Mouse (Mus musculus) bone marrow, adult 2 months (tissue): ENCODE measurements at regions not wholly inside any gene's neighbourhood (a gene's known extent, or its start where the extent isn't known, plus 50 kb on each side); places are given as distances from the start of the nearest gene placed in this dataset.

Experiments
- H3K27ac ChIP-seq: fragments of 200-500 bp; 2 replicates; pipeline ENCODE4 v1.5.1; 2012; ENCODE audit warnings: low read depth, mild to moderate bottlenecking, control low read depth, inconsistent platforms, low read length; ENCODE audit not compliant: control insufficient read depth, poor library complexity, insufficient read depth
- H3K4me1 ChIP-seq: fragments of 200-500 bp; 2 replicates; pipeline ENCODE4 v1.6.1; 2011; ENCODE audit warnings: low read length; ENCODE audit not compliant: control insufficient read depth, insufficient read depth
- H3K4me3 ChIP-seq: fragments of 200-500 bp; replicated peaks from 2 replicates; pipeline ENCODE3; 2011; ENCODE audit warnings: mild to moderate bottlenecking, low read depth, low read length, control low read depth; ENCODE audit not compliant: control insufficient read depth
- CTCF ChIP-seq: fragments of 200-500 bp; IDR thresholded peaks from 2 replicates; pipeline ENCODE4 v1.5.1; 2011; ENCODE audit warnings: low read length, control low read depth; ENCODE audit not compliant: control insufficient read depth, insufficient read depth
- POLR2A ChIP-seq: fragments of 200-500 bp; IDR thresholded peaks from 2 replicates; pipeline ENCODE4 v1.6.1; 2011; ENCODE audit warnings: low read depth, mild to moderate bottlenecking, control low read depth, low read length, borderline replicate concordance; ENCODE audit not compliant: control insufficient read depth
- WGBS: fragments of 180-500 bp; shearing (Covaris S2); methylation state at CpG from one replicate; pipeline ENCODE4 v1.1.7; 2018; 5-methylcytosine and 5-hydroxymethylcytosine counted together

GRCm38 (mm10) chr12:32615000-32615399 lies 204.3 kb upstream of the Nampt start:
- Histone ChIP-seq H3K4me3 (no peak overlapping the region), H3K4me1 (no peaks in the 10 kb centered on the region), H3K27ac (no peak overlapping the region)
- 68% methylated on average over 3 of the region's 3 CpGs for WGBS
- TF ChIP-seq CTCF (no peak), POLR2A (no peak)

GRCm38 (mm10) chr12:32616086-32616485 lies 203.3 kb upstream of the Nampt start:
- no peaks in the 10 kb centered on the region for H3K4me1 ChIP-seq
- TF ChIP-seq POLR2A = no peak
- no peak for TF ChIP-seq CTCF
- no peak overlapping the region for H3K4me3 ChIP-seq
- no peak overlapping the region for H3K27ac ChIP-seq
- 83% methylated on average over 5 of the region's 5 CpGs for WGBS

- Histone ChIP-seq H3K4me3 (no peak overlapping the region), H3K27ac (no peak overlapping the region), H3K4me1 (no peaks in the 10 kb centered on the region)
- WGBS = 80% methylated on average over 1 of the region's 1 CpGs
- no peak for TF ChIP-seq POLR2A
- TF ChIP-seq CTCF = no peak
Observed at GRCm38 (mm10) chr12:32617031-32617430, 202.3 kb upstream of the Nampt start.

GRCm38 (mm10) chr12:32619830-32620229 lies 199.5 kb upstream of the Nampt start:
- Histone ChIP-seq H3K4me3 (no peak overlapping the region), H3K27ac (no peak overlapping the region), H3K4me1 (no peaks in the 10 kb centered on the region)
- no peak for TF ChIP-seq CTCF
- no peak for TF ChIP-seq POLR2A
- WGBS = 84% methylated on average over 4 of the region's 4 CpGs

- H3K27ac ChIP-seq = no peak overlapping the region
- H3K4me3 ChIP-seq = no peak overlapping the region
- no peaks in the 10 kb centered on the region for H3K4me1 ChIP-seq
- no peak for TF ChIP-seq CTCF
- 77% methylated on average over 5 of the region's 5 CpGs for WGBS
Observed at GRCm38 (mm10) chr12:32621739-32622138, 197.6 kb upstream of the Nampt start.

- no peaks in the 10 kb centered on the region for H3K4me1 ChIP-seq
- TF ChIP-seq POLR2A (no peak), CTCF (no peak)
- 73% methylated on average over 1 of the region's 1 CpGs for WGBS
- no peak overlapping the region for H3K27ac ChIP-seq
- no peak overlapping the region for H3K4me3 ChIP-seq
Observed at GRCm38 (mm10) chr12:32628552-32628951, 190.8 kb upstream of the Nampt start.

- H3K27ac ChIP-seq = no peak overlapping the region
- no peak overlapping the region for H3K4me3 ChIP-seq
- WGBS = 64% methylated on average over 3 of the region's 3 CpGs
Observed at GRCm38 (mm10) chr12:32632935-32633334, 186.4 kb upstream of the Nampt start.

GRCm38 (mm10) chr12:32635055-32635454 lies 184.3 kb upstream of the Nampt start:
- Histone ChIP-seq H3K4me1 (no peaks in the 10 kb centered on the region; the same call in 1 of the 2 replicates), H3K4me3 (no peak overlapping the region), H3K27ac (no peak overlapping the region)
- WGBS = 5% methylated on average over 5 of the region's 5 CpGs
- TF ChIP-seq POLR2A = no peak
- no peak for TF ChIP-seq CTCF

More at GRCm38 (mm10) chr12:32632935-32633334, 186.4 kb upstream of the Nampt start:
- H3K4me1 ChIP-seq = no peaks in the 10 kb centered on the region; the same call in 1 of the 2 replicates
- TF ChIP-seq CTCF = no peak
- no peak for TF ChIP-seq POLR2A

- Histone ChIP-seq H3K27ac (no peak overlapping the region), H3K4me3 (no peak overlapping the region), H3K4me1 (no peaks in the 10 kb centered on the region; the same call in 1 of the 2 replicates)
- no peak for TF ChIP-seq CTCF
- no peak for TF ChIP-seq POLR2A
- WGBS = 2% methylated on average over 8 of the region's 8 CpGs
Observed at GRCm38 (mm10) chr12:32637400-32638100, 181.8 kb upstream of the Nampt start.
